Comparison of ENCODE assay signal across 22 mouse cellular contexts in the genomic region with DNA sequence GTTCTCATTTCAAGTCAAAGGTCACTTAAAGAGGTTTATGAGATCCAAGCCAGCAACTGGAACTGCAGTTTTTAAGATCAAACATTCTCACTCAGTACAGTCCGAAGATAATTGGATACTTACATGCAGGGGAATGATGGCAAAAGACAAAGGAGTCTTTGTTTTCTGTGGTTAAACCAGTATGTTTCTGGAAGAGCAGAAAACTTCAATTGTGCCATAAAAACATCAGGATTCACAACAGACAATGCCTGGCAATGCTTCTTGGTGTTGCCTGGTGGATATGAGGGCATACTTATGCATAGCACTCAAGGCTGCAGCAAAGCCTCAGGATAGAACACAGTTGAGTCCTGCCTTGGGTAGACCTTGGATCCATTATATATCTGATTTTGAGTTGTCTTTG.
DNase-seq lines count a peak whose midpoint lies in the region; ATAC-seq and TF ChIP-seq lines count a peak whose summit lies in the region.
"Had no signal": no experiment of that assay in that cellular context is flagged by ENCODE, and none has a peak within 500 bp of the region (broad histone marks: within the 10 kb centered on the region; RNA-seq: fewer than 3 reads in every experiment).

No protein-coding gene starts in this region.

- no peak overlapping the region for H3K4me3 ChIP-seq in forebrain, postnatal 0 days (ENCODE audit: low read depth, low read length)
- no peak overlapping the region for H3K4me3 ChIP-seq in forebrain, embryonic 11.5 days (ENCODE audit: low read depth, low read length)
- H3K4me3 ChIP-seq: embryonic facial prominence, embryonic 15.5 days; erythroblast, embryonic 14.5 days; forebrain, embryonic 13.5 days; heart, embryonic 10.5 days; hindbrain, embryonic 12.5 days; intestine, embryonic 15.5 days; kidney, embryonic 15.5 days had no signal

- DNase-seq in forebrain, postnatal 0 days: peak; percentile 10
- DNase-seq in forebrain, embryonic 11.5 days (ENCODE audit: low spot score): no peak
- peak; percentile 52 for DNase-seq in retina, postnatal 1 day
- DNase-seq in retina, embryonic 14.5 days (ENCODE audit: low spot score): no peak
- peak; percentile 54 for DNase-seq in fat pad, adult 2 months (ENCODE audit: extremely low read depth, low read depth, low spot score)
- no peak for DNase-seq in adrenal gland, postnatal 36 days
- DNase-seq in adrenal gland, adult (ENCODE audit: inconsistent age in 2 of 2, low spot score in 1 of 2): no peak
- DNase-seq: adrenal gland, postnatal 14 days; cerebellum, adult 2 months; cerebellum, postnatal 10 days; gastrocnemius, postnatal 10 days; heart, postnatal 10 days; heart, postnatal 4 days; kidney, adult 2 months had no signal

- H3K4me1 ChIP-seq in forebrain, postnatal 0 days (ENCODE audit: insufficient read depth): peaks cover 5% of the 10 kb centered on the region; the same call in 1 of the 2 replicates
- H3K4me1 ChIP-seq in forebrain, embryonic 11.5 days (replicated peaks; ENCODE audit: control insufficient read depth, insufficient read depth, low read length): peaks cover 3% of the 10 kb centered on the region; the same call in 1 of the 2 replicates

- WGBS in forebrain, postnatal 0 days: 19% methylated on average over 1 of the region's 1 CpGs
- 56% methylated on average over 1 of the region's 1 CpGs for WGBS in forebrain, embryonic 11.5 days

- TF ChIP-seq CTCF in forebrain, postnatal 0 days (IDR thresholded peaks at IDR 0.05; ENCODE audit: low read depth): no peak

- no peak overlapping the region for H3K9ac ChIP-seq in forebrain, postnatal 0 days
- H3K9ac ChIP-seq in forebrain, embryonic 11.5 days (ENCODE audit: low read length): no peak overlapping the region
- H3K9ac ChIP-seq: embryonic facial prominence, embryonic 15.5 days; forebrain, embryonic 13.5 days; hindbrain, embryonic 12.5 days; intestine, embryonic 15.5 days; kidney, embryonic 15.5 days had no signal

- no peak overlapping the region for H3K27ac ChIP-seq in forebrain, postnatal 0 days (ENCODE audit: low read depth, low read length)
- no peak overlapping the region for H3K27ac ChIP-seq in forebrain, embryonic 11.5 days (ENCODE audit: low read depth, low read length)
- H3K27ac ChIP-seq: embryonic facial prominence, embryonic 15.5 days; forebrain, embryonic 13.5 days; heart, embryonic 10.5 days; hindbrain, embryonic 12.5 days; intestine, embryonic 15.5 days; kidney, embryonic 15.5 days had no signal

- H3K4me2 ChIP-seq in forebrain, postnatal 0 days (ENCODE audit: low read depth): no peak overlapping the region
- no peak overlapping the region for H3K4me2 ChIP-seq in forebrain, embryonic 11.5 days (ENCODE audit: low read depth, low read length, severe bottlenecking)
- H3K4me2 ChIP-seq: embryonic facial prominence, embryonic 15.5 days; forebrain, embryonic 13.5 days; hindbrain, embryonic 12.5 days; intestine, embryonic 15.5 days; kidney, embryonic 15.5 days had no signal

- no peak for ATAC-seq in forebrain, postnatal 0 days
- no peak for ATAC-seq in forebrain, embryonic 11.5 days (replicated peaks; ENCODE audit: low FRiP score)
- ATAC-seq: forebrain, embryonic 13.5 days; hindbrain, embryonic 16.5 days; intestine, embryonic 15.5 days had no signal

- H3K9me3 ChIP-seq in forebrain, postnatal 0 days (ENCODE audit: low read length): no peaks in the 10 kb centered on the region
- no peaks in the 10 kb centered on the region for H3K9me3 ChIP-seq in forebrain, embryonic 11.5 days (ENCODE audit: control insufficient read depth, low read length)
- H3K9me3 ChIP-seq: embryonic facial prominence, embryonic 15.5 days; forebrain, embryonic 13.5 days; heart, embryonic 10.5 days; hindbrain, embryonic 12.5 days; intestine, embryonic 15.5 days; kidney, embryonic 15.5 days had no signal

- H3K27me3 ChIP-seq in forebrain, postnatal 0 days (ENCODE audit: insufficient read depth, low read length): no peaks in the 10 kb centered on the region
- H3K27me3 ChIP-seq in forebrain, embryonic 11.5 days (ENCODE audit: control insufficient read depth, insufficient read depth, low read length): no peaks in the 10 kb centered on the region
- H3K27me3 ChIP-seq: embryonic facial prominence, embryonic 15.5 days; forebrain, embryonic 13.5 days; hindbrain, embryonic 12.5 days; intestine, embryonic 15.5 days; kidney, embryonic 15.5 days had no signal

- H3K36me3 ChIP-seq in forebrain, postnatal 0 days (ENCODE audit: insufficient read depth): no peaks in the 10 kb centered on the region
- no peaks in the 10 kb centered on the region for H3K36me3 ChIP-seq in forebrain, embryonic 11.5 days (ENCODE audit: control insufficient read depth, insufficient read depth, low read length)
- H3K36me3 ChIP-seq: embryonic facial prominence, embryonic 15.5 days; heart, embryonic 10.5 days; hindbrain, embryonic 12.5 days; intestine, embryonic 15.5 days; kidney, embryonic 15.5 days had no signal

Comparison
In these comparisons a context has a peak if more than half of its experiments do, and no peak if none do; other contexts are left out.
1. DNase-seq: peak in forebrain, postnatal 0 days (single experiment), retina, postnatal 1 day (single experiment) and fat pad, adult 2 months (single experiment); none in forebrain, embryonic 11.5 days (single experiment), retina, embryonic 14.5 days (single experiment), adrenal gland, postnatal 36 days (0 of 2) and adrenal gland, adult (0 of 2).